19 mouse cellular contexts compared by ENCODE assay signal in genomic region chr9:40547876-40548275, GRCm38 (mm10).
"Had no signal": no experiment of that assay in that cellular context is flagged by ENCODE, and none has a peak within 500 bp of the region (broad histone marks: within the 10 kb centered on the region; RNA-seq: fewer than 3 reads in every experiment).

No protein-coding gene starts in this region.

- DNase-seq: liver, postnatal 0 days; lung, adult 2 months; lung, postnatal 14 days; lung, postnatal 36 days; midbrain, embryonic 14.5 days; right cerebral cortex, postnatal 25 days; right cerebral cortex, postnatal 4 days; spleen, adult 18-20 months; thymus, adult 18-20 months; thymus, postnatal 14 days; thymus, postnatal 36 days had no signal

- H3K4me2 ChIP-seq: liver, embryonic 15.5 days; lung, embryonic 15.5 days; midbrain, embryonic 12.5 days; neural tube, embryonic 12.5 days had no signal

- H3K36me3 ChIP-seq: liver, embryonic 15.5 days; lung, embryonic 15.5 days; midbrain, embryonic 12.5 days; neural tube, embryonic 12.5 days had no signal

- H3K4me3 ChIP-seq: liver, embryonic 15.5 days; lung, embryonic 15.5 days; midbrain, embryonic 12.5 days; myocyte; neural tube, embryonic 12.5 days had no signal

- H3K27me3 ChIP-seq: liver, embryonic 15.5 days; lung, embryonic 15.5 days; midbrain, embryonic 12.5 days; neural tube, embryonic 12.5 days had no signal

- ATAC-seq: liver, postnatal 0 days; lung, postnatal 0 days; midbrain, embryonic 16.5 days had no signal

- H3K9me3 ChIP-seq: liver, embryonic 15.5 days; lung, embryonic 15.5 days; midbrain, embryonic 12.5 days; neural tube, embryonic 12.5 days had no signal

- H3K27ac ChIP-seq: liver, embryonic 15.5 days; lung, embryonic 15.5 days; macrophage; midbrain, embryonic 12.5 days; neural tube, embryonic 12.5 days had no signal

- H3K9ac ChIP-seq: liver, embryonic 15.5 days; liver, postnatal 0 days; lung, embryonic 15.5 days; midbrain, embryonic 12.5 days; neural tube, embryonic 12.5 days had no signal

- H3K4me1 ChIP-seq: liver, embryonic 15.5 days; lung, embryonic 15.5 days; midbrain, embryonic 12.5 days; neural tube, embryonic 12.5 days had no signal
